Mouse (Mus musculus): Measurements from ENCODE around the gene Ntrk1.

DNA sequence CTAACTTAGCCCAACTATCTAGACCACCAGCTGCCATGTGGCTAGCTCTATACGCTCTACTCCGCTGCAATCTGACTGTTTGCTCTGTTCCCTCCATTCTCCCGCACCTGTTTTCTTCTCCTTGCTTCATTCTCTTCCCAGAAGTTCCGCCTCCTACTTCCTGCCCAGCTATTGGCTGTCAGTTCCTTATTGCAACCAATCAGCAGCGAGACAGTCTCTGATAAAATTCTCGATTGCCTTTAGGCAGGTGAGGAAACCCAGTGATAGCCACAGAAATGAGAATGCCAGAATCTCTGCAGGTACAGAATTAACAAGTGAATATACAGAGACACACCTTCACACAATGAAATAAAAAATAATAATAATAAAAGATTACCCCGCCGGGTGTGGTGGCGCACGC lies 34.1 kb upstream of the Ntrk1 start:
- TF ChIP-seq CTCF (IDR thresholded peaks at IDR 0.05) (no peak), POLR2A (IDR thresholded peaks at IDR 0.05; ENCODE audit: insufficient read depth, low read depth, low read length) (no peak)

Data from heart, adult 2 months (tissue).